Mouse (Mus musculus): ENCODE data around the gene Abcg4.
"Not testable (repeated sequence)": the region's sequence is repeated elsewhere in the genome, so short reads cannot be mapped to it uniquely, and the experiment has no call there.

Abcg4 gene

DNA sequence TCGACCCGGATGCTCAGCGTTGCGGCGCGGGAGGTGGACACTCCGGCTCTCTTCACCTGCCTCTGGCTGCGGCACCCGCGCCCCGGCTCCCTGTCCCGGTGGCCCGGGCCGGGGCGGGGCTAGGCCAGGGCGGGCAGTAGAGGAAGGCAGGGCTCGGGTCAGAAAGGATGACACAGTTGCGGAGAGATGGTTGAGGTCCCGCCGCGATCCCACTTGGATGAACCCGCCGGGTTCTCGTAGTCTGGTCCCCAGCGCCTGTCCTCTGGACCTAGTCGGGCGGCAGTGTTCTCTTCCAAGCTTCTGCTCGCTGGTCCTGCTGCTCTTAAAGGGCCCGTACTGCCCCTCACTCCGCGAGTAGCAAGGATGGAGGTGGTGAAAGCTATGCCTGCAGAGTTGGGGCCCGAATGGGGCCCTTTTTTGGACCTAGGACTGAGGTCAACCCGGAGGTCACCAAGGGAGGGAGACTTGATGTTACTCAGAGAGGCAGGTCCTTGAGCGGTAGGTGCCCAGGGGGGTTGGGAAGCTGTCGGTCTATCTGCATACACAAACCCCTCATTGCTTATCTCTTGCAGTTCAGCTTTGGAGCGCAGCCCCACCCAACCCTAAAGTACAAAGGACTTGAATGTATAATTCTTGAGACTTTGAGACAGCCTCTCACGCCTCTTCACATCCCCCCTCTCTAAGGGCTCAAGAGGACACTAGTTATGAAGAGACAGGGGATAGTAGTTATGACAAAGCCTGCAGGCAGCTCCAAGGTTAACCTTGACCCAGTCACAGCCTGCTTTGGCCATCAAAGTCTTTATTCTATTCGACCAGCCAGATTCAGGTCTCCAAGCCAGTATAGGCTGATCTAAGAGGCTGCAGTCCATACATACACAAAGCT lies at the start of gene Abcg4:
Abcg4 (minus strand) TSS at position 540 of the 883 bp plus-strand sequence.
- DNase-seq (ENCODE audit: low spot score), result peak; percentile 64

DNA sequence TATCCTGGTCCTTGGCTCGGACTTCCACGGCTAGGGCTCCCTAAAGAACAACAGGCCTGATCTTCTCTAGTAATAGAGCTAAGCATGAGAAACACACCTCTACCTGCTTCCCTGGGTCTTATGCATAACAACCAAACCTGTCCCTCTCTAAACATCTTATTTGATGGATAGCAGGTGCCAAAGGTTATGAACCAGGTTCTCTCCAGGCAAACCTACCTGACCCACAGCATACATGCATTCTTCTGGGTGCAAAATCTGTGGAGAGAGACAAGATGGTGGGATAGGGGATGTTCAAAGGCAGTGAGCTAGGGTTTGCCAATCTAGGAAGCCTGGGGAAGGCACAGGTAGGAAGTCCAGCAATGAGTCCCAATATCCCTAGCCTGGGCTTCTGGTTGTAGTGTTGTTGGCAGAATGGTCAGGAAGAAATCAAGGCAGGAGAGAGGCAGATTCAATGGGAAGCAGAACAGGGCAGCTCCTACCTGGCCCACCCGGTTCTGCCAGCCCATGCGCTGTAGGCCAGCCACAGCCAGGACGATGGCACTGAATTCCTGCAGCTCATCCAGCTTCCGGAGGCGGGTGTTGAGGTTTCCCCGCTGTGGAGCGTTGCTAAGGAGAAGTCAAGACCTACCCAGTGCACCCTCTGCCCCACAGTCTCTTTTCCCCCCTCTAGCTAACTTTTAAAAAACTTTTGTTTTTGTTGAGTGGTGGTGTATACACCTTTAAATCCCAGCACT lies 49.2 kb upstream of the Abcg4 start:
- no peak for DNase-seq (ENCODE audit: low spot score)

DNA sequence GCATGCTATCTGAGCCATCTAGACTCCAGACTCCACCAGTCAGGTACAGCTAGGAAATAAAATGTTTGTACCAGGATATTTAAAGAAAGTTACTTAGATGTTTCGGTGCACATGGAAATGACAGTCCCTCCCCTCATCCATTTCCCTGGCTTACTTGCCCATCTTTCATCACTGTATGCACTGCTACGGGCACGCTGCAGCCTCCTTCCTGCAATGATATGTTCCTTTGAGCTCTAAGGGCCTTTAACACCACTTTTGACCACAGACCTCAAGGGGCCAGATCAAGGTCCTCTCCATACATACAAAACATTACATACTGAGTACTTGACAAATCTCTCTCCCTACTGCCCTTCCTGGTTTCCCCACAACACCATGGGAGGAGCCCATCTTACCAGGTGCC lies 48.5 kb upstream of the Abcg4 start:
- DNase-seq (ENCODE audit: low spot score), result peak; percentile 3

DNA sequence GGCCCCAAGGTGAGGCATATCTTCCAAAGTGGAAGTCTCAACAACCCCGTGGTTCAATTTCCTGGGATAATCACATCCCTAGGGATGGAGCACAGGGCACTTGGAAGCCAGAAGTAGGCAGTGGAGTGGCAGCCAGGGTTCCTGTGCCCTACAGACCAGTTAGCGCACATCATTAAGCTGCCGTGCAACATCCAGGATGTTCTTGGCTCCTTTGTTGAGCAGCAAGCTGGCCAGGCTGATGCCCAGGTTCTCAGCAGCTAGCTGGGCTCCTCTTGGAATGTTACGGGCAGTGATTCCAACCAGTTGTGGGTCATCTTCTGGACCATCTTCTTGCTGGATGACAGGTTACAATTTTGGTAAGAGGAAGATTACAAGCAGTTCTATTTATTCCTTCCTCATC lies 48.1 kb upstream of the Abcg4 start:
- peak; percentile 12 for DNase-seq (ENCODE audit: low spot score)

DNA sequence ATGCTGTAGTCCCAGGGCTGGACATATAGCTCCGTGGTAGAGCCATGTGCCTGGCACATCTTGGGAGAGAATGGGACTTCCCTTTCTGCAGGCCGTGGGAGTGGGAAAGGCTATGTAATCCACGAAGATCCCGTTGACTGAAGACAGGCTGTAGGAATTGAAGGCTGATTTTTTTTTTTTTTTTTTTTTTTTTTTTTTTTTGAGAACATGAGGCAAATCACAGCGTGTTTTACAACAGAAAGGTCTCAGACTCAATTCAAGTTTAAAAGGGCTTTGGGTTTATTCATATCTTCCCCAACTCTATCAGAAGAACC lies 47.6 kb upstream of the Abcg4 start:
- DNase-seq (ENCODE audit: low spot score), result no peak

DNA sequence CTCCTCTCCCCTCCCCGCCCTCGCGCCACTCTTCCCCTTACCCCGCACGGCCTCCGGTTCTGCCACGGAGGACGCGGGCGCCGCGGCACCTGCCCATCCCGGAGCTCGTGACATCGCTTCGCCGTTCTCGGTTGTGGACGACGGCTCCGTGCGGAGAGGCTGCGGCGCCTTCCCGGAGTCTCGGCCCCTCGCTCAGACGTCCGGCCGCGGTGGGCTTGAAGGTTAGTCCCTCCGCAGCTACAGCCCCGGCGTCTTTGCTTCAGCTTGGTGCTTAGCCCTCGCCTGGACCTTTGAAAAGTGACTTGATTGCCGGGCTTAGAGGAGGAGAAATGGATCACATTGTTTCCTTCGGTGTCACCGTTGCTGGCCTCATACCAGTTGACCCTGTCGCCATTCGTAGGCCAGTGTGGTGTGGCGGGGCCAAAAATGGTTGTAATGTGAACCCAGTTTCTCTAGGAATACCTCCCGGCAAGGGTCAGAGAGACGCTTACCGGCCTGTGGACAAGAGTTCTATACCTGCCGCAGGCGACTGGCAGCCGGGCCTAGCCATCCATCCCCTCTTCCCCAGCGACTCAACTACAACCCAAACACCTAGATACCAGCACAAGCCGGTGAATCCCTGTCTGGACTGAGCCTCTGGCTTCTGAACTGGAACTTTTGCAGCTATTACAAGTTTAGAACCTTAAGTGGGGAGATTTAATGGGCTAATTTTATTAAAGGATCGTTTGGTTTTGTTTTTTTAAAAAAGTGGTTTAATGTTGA lies 47.1 kb upstream of the Abcg4 start:
- DNase-seq (ENCODE audit: low spot score), result peak; percentile 58

DNA sequence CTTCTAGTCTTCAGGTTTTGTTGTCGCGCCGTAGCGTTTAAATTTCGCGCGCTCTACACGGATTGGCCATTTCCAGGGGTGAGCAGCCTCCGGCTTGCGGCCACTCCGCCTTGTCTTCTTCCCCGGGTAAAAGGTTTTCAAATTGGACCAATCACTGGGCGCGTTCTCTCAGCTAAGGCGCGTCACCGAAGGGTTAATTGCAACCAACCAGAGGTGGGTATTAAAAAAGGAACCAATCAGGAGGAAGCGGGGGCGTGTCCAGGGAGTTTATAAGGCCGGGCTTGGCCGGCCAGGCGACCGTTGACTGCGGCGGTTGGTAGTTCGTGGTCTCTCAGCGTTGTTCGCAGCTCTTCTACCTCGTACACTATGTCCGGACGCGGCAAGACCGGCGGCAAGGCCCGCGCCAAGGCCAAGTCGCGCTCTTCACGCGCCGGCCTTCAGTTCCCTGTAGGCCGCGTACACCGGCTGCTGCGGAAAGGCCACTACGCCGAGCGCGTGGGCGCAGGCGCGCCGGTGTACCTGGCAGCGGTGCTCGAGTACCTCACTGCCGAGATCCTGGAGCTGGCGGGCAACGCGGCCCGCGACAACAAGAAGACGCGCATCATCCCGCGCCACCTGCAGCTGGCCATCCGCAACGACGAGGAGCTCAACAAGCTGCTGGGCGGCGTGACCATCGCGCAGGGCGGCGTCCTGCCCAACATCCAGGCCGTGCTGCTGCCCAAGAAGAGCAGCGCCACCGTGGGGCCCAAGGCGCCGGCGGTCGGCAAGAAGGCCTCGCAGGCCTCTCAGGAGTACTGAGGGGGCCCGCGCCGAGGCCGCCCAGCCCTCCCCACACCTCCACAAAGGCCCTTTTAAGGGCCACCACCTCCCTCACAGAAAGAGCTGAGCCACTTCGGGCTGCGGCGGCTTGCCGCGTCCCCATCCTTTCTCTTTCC lies 46.2 kb upstream of the Abcg4 start, which contains the start of gene H2afx:
H2afx (plus strand) TSS at position 299 of the 935 bp plus-strand sequence.
- DNase-seq (ENCODE audit: low spot score), result peak; percentile 100

DNA sequence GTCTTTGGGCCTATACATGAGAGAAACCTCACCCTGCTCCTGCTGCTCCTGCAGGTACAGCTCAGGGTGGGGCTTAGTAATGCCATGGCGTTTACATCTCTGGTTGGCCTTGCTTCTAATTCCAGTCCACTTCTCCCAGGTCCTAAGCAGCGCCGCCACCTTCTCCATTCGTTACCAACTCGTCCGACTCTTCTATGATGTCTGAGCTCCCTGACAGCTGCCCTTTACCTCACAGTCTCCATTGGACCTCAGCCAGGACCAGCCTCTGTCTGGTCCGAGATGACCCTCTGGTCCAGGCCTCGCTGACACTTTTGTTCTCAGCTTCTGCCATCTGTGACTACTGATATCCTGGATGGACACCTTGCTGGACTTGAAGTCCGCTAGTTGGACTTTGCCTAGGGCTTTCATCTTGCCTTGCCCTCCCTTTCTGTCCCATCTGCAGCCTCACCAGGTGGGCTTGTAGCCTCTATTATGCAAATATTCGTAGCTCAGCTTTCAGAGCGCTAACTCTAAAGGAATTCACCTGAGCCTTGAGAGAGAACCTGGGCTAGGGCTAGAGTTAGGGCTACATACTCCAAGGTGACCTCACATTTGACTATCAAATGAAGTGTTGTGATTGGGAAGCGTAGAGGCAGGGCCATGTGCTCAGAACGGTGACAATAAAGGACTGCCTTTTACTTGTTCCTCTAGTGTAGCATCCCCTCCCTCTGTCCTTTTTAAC lies 44.7 kb upstream of the Abcg4 start:
- no peak for DNase-seq (ENCODE audit: low spot score)

DNA sequence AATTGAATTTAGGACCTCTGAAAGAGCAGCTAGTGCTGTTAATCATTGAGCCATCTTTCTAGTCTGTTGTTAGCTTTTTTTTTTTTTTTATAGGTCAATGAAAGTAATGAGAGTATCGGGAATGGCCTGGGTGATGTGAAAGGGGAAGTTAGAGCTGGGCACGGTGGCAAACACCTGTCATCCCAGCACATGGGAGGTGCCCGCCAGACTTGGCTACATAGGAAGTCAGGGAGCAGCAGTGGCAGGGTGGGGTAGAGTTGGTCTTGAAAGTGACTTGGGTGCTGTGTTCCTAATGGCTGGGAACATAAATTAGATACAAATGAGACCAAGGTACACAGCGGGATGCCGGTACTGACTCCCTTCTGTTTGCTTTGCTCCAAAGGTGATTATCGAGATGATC lies 42.3 kb upstream of the Abcg4 start:
- no peak for DNase-seq (ENCODE audit: low spot score)

DNA sequence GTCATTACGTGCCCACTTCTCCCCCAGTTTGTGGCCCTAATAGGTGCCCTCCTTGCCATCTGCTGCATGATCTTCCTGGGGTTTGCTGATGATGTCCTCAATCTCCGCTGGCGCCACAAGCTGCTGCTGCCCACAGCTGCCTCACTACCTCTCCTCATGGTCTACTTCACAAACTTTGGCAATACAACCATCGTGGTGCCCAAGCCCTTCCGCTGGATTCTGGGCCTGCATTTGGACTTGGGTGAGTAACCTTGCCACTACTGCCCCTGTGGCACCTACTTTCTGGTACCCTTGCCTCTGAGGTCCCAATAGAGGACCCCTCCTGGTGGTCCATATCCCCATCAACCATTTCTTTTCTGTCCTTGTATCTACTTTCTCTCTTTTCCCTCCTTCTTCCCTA lies 39.5 kb upstream of the Abcg4 start:
- no peak for DNase-seq (ENCODE audit: low spot score)

DNA sequence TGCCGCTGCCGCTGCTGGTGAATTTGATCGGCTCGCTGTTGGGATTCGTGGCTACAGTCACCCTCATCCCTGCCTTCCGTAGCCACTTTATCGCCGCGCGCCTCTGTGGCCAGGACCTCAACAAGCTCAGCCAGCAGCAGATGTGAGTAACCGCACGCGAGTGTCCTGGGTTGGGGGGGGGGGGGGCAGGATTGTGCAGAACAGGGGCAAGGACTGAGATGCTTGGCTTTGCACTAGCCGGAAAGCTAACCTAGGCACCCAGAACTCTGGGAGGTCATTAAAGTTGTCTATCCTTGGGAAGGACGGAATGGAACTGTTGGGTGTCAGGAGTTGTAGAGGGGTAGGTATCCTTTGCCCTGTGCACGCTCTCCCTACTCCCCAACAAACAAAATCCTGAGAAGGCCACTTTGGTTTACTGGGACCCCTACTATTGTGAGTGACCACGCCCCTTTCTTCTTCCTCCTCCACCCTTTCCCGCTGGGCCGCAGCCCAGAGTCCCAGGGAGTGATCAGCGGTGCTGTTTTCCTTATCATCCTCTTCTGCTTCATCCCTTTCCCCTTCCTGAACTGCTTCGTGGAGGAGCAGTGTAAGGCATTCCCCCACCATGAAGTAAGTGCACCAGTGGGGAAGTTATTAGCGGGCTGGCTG lies 38.8 kb upstream of the Abcg4 start:
- DNase-seq (ENCODE audit: low spot score), result peak; percentile 81

DNA sequence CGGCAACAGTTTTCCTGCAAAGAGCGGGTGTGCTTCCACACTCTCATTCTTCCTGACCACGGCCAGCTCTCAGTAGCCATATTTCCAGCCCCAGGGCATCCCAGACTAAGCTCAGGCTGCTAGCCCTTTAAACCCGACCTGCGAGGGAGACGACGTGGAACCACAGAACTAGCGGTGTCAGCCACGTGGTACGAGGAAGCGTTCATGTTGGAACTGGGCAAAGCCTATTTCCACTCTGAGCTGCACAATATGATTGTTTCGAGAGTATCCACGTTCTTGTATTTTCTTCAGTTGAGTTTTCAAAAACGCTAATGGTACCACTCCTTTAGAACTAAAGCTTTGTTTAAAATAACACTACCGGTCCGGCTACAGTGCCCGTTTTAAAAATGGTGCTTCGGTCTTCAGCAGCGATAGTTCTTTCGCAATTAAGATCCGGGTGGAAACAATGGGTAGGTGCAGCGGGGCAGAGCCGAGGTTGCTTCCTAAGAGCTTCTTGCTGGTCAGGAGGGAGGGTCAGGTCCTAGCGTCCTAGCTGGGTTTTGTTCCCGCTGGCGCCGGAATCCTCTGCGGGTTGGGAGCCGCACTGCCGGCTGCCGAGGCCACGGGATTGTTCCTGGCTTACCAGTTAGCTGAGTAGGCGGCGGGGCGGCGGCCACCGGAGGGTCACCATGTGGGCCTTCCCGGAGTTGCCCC lies 38.1 kb upstream of the Abcg4 start:
- peak; percentile 90 for DNase-seq (ENCODE audit: low spot score)

DNA sequence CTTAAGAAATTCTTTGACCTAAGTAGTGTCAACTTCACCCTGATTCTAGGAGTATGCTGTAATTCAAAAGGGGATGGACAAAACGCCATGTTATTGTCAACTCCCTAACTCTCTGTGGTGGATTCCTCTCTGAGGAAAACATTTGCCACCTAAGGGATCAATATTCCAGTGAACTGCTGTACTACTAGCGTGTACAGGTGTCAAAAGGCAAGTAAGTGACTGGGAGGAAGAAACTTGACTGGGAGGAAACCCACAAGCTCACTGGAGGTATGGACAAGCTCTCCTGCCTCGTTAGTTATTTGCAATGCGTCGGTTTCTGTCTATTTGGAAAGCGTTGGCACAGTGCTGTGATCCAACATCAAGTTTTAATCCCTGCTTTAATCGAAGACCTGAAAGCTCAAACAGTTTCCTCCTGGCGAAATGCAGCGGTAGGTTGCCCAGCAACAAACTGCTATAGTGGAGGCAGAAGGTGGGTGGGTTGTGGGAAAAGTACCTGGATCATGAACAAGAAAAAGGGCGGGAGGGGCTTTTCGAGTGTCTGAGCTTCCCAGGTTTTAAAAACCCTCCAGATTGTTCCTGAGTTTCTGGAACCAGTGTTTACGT lies 37.5 kb upstream of the Abcg4 start, which contains the start of gene Dpagt1:
Dpagt1 (plus strand) TSS at position 252 of the 603 bp plus-strand sequence.
- DNase-seq (ENCODE audit: low spot score), result no peak

DNA sequence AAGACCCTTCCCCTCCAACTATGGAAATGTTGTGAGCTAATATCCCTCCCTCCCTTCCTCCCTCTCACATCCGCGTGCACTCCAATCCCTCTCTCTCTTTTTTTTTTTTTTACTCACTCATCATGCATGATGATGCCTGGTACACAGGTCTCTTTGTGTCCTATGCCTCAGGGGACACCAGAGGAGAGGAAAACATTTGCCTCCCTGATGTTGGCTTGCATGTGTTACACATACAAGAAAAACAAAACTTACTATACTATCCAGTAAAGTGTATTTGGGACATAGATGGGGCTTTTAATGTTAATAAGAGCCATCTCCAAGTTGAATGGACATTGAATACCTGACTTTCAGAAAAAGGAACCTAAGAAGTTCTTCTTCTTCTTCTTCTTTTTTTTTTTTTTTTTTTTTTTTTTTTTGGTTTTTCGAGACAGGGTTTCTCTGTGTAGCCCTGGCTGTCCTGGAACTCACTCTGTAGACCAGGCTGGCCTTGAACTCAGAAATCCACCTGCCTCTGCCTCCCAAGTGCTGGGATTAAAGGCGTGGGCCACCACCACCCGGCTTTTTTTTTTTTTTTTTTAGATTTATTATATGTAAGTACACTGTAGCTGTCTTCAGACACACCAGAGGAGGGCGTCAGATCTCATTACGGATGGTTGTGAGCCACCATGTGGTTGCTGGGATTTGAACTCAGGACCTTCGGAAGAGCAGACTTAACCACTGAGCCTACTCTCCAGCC lies 36.8 kb upstream of the Abcg4 start:
- not testable (repeated sequence) for DNase-seq (ENCODE audit: low spot score)

DNA sequence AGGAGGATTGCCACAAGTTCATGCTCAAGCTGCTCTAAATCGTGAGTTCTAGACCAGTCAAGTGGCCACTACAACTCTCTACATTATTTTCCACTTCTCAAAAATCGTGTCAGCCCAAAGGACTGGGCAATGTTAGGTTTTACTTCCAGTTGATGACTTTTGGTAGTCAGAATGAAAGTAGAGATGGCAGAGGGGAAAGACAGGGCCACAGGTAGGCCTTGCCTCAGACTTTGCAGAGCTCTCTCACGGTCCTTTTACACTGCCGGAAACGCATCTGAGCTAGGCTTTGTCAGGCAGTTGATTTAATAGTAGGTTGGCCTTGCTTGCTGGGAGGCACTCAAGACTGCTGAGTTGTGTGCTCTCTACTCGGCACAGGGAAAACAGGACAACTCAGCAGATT lies 35.7 kb upstream of the Abcg4 start:
- DNase-seq (ENCODE audit: low spot score), result no peak

DNA sequence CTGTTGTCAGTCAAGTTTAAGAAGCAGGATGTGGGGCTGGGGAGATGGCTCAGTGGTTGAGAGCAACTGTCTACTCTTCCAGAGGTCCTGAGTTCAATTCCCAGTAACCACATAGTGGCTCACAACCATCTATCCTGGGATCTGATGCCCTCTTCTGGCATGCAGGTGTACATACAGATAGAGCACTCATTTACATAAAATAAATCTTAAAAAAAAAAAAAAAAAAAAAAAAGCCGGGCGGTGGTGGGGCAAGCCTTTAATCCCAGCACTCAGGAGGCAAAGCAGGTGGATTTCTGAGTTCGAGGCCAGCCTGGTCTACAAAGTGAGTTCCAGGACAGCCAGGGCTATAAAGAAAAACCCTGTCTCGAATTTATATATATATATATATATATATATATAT lies 35.2 kb upstream of the Abcg4 start:
- not testable (repeated sequence) for DNase-seq (ENCODE audit: low spot score)

DNA sequence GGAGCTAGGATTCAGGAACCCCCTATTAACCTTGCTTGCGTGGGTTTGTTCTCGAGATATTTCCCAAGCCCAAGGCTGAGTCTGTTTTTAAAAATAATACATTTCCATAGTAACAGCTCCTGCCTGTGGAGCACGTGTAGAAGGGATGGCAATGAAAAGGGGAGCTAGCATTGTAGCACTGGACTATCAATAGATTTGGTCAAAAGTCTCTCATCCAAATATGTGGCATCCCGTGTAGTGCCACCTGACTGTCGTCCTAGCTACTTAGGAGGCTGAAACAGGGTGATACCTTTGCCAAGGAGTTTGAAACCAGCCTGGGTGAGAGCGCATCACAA lies 32.4 kb upstream of the Abcg4 start:
- DNase-seq (ENCODE audit: low spot score), result no peak
